Comparison of ENCODE assay signal across 13 mouse cellular contexts in genomic region chr5:106381919-106382318, GRCm38 (mm10).
A peak's percentile ranks its signal among the peaks of the same experiment; 100 is the strongest.
DNase-seq lines count a peak whose midpoint lies in the region; ATAC-seq and TF ChIP-seq lines count a peak whose summit lies in the region.
"Had no signal": no experiment of that assay in that cellular context is flagged by ENCODE, and none has a peak within 500 bp of the region (broad histone marks: within the 10 kb centered on the region; RNA-seq: fewer than 3 reads in every experiment).

No protein-coding gene starts in this region.

- H3K27me3 ChIP-seq in liver, adult 2 months (ENCODE audit: control insufficient read depth, insufficient read depth, low read length): no peaks in the 10 kb centered on the region
- no peaks in the 10 kb centered on the region for H3K27me3 ChIP-seq in liver, embryonic 12.5 days (replicated peaks)
- H3K27me3 ChIP-seq: embryonic facial prominence, embryonic 15.5 days; kidney, embryonic 15.5 days; liver, embryonic 13.5 days had no signal

- no peak overlapping the region for H3K4me3 ChIP-seq in liver, adult 2 months (ENCODE audit: insufficient read depth, low read depth, low read length)
- H3K4me3 ChIP-seq in liver, embryonic 12.5 days: no peak overlapping the region
- H3K4me3 ChIP-seq: embryonic facial prominence, embryonic 15.5 days; kidney, embryonic 15.5 days; liver, embryonic 13.5 days; midbrain, embryonic 12.5 days had no signal

- no peaks in the 10 kb centered on the region for H3K4me1 ChIP-seq in liver, adult 2 months (ENCODE audit: control insufficient read depth, insufficient read depth, low read length)
- H3K4me1 ChIP-seq in liver, embryonic 12.5 days: no peaks in the 10 kb centered on the region
- H3K4me1 ChIP-seq: embryonic facial prominence, embryonic 15.5 days; liver, embryonic 13.5 days had no signal

- H3K27ac ChIP-seq in liver, adult 2 months (replicated peaks; ENCODE audit: insufficient read depth, low read depth, low read length): no peak overlapping the region
- H3K27ac ChIP-seq in liver, embryonic 12.5 days: no peak overlapping the region
- H3K27ac ChIP-seq: embryonic facial prominence, embryonic 15.5 days; kidney, embryonic 15.5 days; liver, embryonic 13.5 days; midbrain, embryonic 12.5 days had no signal

- no peaks in the 10 kb centered on the region for H3K79me2 ChIP-seq in liver, adult 2 months (ENCODE audit: control insufficient read depth, insufficient read depth, low read length)

- no peaks in the 10 kb centered on the region for H3K36me3 ChIP-seq in liver, adult 2 months (ENCODE audit: control insufficient read depth, insufficient read depth, low read length)
- H3K36me3 ChIP-seq in liver, embryonic 12.5 days: no peaks in the 10 kb centered on the region
- H3K36me3 ChIP-seq: embryonic facial prominence, embryonic 15.5 days; kidney, embryonic 15.5 days; liver, embryonic 13.5 days; midbrain, embryonic 12.5 days had no signal

- no peaks in the 10 kb centered on the region for H3K9me3 ChIP-seq in liver, embryonic 12.5 days (replicated peaks)
- H3K9me3 ChIP-seq: embryonic facial prominence, embryonic 15.5 days; kidney, embryonic 15.5 days; midbrain, embryonic 12.5 days had no signal

- TF ChIP-seq POLR2A in liver, adult 2 months (IDR thresholded peaks at IDR 0.05; ENCODE audit: extremely low read depth, insufficient read depth, low read length): no peak

- no peak overlapping the region for H3K9ac ChIP-seq in liver, adult 2 months (ENCODE audit: low read depth, low read length)
- H3K9ac ChIP-seq in liver, embryonic 12.5 days: no peak overlapping the region
- H3K9ac ChIP-seq: embryonic facial prominence, embryonic 15.5 days; kidney, embryonic 15.5 days; liver, embryonic 13.5 days; midbrain, embryonic 12.5 days had no signal

- peak; percentile 53 for TF ChIP-seq CTCF in liver, adult 2 months (IDR thresholded peaks at IDR 0.05; ENCODE audit: low read depth, low read length)

- no peak for ATAC-seq in cerebellum, adult (ENCODE audit: insufficient number of reproducible peaks, low FRiP score, low TSS enrichment)
- no peak for ATAC-seq in liver, embryonic 12.5 days

- H3K4me2 ChIP-seq in liver, embryonic 12.5 days: no peak overlapping the region
- H3K4me2 ChIP-seq: embryonic facial prominence, embryonic 15.5 days; kidney, embryonic 15.5 days; liver, embryonic 13.5 days; midbrain, embryonic 12.5 days had no signal

- DNase-seq in cerebellum, adult 11 months: peak; percentile 48
- DNase-seq in liver, adult 2 months (ENCODE audit: extremely low read depth, low read depth, low spot score): no peak
- DNase-seq in NIH3T3 (ENCODE audit: low read depth): peak; percentile 11
- DNase-seq in cerebellum, postnatal 10 days: peak; percentile 71 to 73
- no peak for DNase-seq in right cerebral cortex, postnatal 10 days (ENCODE audit: low spot score in 2 of 2)
- no peak for DNase-seq in yolk sac, embryonic 10.5 days (ENCODE audit: low spot score)
- DNase-seq: gastrocnemius, postnatal 14 days; liver, embryonic 13.5 days had no signal

- 95% methylated on average over 3 of the region's 3 CpGs for WGBS in liver, adult 2 months
- WGBS in liver, embryonic 12.5 days (ENCODE audit: insufficient replicate concordance): 68% methylated on average over 3 of the region's 3 CpGs

Comparison
In these comparisons a context has a peak if more than half of its experiments do, and no peak if none do; other contexts are left out.
1. DNase-seq: peak in cerebellum, adult 11 months (single experiment), NIH3T3 (single experiment) and cerebellum, postnatal 10 days (2 of 2); none in liver, adult 2 months (single experiment), right cerebral cortex, postnatal 10 days (0 of 2) and yolk sac, embryonic 10.5 days (single experiment).